Mouse (Mus musculus) bone marrow, adult 2 months (tissue): Measurements from ENCODE around the gene Gm20816. TPM values are rescaled to one million over a fixed set of nuclear protein-coding genes. Genes with fewer than 3 reads are reported as not detected.
"Not testable (repeated sequence)": the region's sequence is repeated elsewhere in the genome, so short reads cannot be mapped to it uniquely, and the experiment has no call there.

Experiments used
- H3K27ac ChIP-seq: fragments of 200-500 bp; 2 replicates; pipeline ENCODE4 v1.5.1; 2012; ENCODE audit warnings: low read depth, mild to moderate bottlenecking, control low read depth, inconsistent platforms, low read length; ENCODE audit not compliant: control insufficient read depth, poor library complexity, insufficient read depth
- H3K4me1 ChIP-seq: fragments of 200-500 bp; 2 replicates; pipeline ENCODE4 v1.6.1; 2011; ENCODE audit warnings: low read length; ENCODE audit not compliant: control insufficient read depth, insufficient read depth
- H3K4me3 ChIP-seq: fragments of 200-500 bp; replicated peaks from 2 replicates; pipeline ENCODE3; 2011; ENCODE audit warnings: mild to moderate bottlenecking, low read depth, low read length, control low read depth; ENCODE audit not compliant: control insufficient read depth
- WGBS: fragments of 180-500 bp; shearing (Covaris S2); methylation state at CpG from one replicate; pipeline ENCODE4 v1.1.7; 2018; 5-methylcytosine and 5-hydroxymethylcytosine counted together
- polyA plus RNA-seq: library from polyadenylated mRNA; stranded (reverse); fragments of >200 nt; gene quantifications from 2 replicates; pipeline ENCODE4 v1.2.4, GENCODE M21; 2011; ENCODE audit warnings: low replicate concordance; ENCODE audit not compliant: missing spikeins, insufficient read depth, insufficient read length

Gene Gm20816
- polyA plus RNA-seq: not detected in 2 replicates

- not testable (repeated sequence) for H3K4me3 ChIP-seq, H3K27ac ChIP-seq, H3K4me1 ChIP-seq
- WGBS: no CpG with 5 or more reads among the region's 3 CpGs
Observed at GRCm38 (mm10) chrY:68537655-68538054, at the start of gene Gm20816. Gene Gm20816 (plus strand): TSS chrY:68537955.

Other genes starting within 250 kb of the Gm20816 start
- not detected in 2 replicates for gene Gm20937, start 243.1 kb upstream of the Gm20816 start, polyA plus RNA-seq